Mouse (Mus musculus): Measurements from ENCODE around the gene Chrne. TPM values are rescaled to one million over a fixed set of nuclear protein-coding genes. Genes with fewer than 3 reads are reported as not detected.

Chrne gene
- 0.42 and 4.9 TPM in 2 replicates for polyA plus RNA-seq (2012; rRNA removed; ENCODE audit: low replicate concordance)

DNA sequence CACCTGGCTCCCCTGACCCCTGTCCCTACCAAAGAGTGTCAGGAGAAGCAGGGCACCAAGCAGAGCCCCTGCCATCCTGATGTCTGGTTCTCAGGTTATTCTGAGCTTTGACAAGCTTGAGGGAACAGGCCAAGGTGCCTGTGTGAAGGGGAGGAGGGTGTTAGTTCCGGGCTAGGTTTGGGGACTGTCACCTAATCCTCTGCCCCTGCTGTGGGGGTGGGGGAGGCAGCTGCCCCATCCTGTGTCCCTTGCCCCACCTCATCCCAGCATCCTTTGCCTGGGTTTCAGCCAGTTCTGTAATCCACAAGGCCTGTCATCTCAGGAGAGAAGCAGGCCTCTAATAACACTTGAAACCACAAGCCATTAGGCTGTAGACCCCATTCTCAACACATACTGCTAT lies at the start of gene Chrne:
Gene Chrne (minus strand): TSS at position 116 of the 400 bp plus-strand sequence.

DNA sequence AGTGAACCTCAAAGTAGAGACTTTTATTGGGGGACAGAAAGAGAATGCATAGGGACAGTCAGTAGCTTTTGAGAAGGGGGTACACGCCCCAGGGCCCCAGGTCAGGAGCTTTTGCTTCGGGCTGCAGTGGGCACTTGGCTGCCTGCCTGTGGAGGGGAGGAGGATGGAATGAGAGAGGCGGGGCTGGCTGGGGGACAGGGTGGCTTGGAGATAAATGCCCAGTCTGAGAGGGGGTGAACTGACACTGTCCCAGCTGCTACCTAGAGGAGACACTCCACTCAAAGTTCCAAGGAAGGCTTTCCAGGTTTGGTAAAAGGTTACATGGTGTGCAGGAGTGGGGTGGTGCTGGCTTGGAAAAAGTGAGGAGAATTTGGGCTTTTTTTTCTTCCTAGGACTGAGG lies 37.9 kb upstream of the Chrne start, which contains the start of gene Eno3:
Gene Eno3 (plus strand): TSS at position 239 of the 400 bp plus-strand sequence.

DNA sequence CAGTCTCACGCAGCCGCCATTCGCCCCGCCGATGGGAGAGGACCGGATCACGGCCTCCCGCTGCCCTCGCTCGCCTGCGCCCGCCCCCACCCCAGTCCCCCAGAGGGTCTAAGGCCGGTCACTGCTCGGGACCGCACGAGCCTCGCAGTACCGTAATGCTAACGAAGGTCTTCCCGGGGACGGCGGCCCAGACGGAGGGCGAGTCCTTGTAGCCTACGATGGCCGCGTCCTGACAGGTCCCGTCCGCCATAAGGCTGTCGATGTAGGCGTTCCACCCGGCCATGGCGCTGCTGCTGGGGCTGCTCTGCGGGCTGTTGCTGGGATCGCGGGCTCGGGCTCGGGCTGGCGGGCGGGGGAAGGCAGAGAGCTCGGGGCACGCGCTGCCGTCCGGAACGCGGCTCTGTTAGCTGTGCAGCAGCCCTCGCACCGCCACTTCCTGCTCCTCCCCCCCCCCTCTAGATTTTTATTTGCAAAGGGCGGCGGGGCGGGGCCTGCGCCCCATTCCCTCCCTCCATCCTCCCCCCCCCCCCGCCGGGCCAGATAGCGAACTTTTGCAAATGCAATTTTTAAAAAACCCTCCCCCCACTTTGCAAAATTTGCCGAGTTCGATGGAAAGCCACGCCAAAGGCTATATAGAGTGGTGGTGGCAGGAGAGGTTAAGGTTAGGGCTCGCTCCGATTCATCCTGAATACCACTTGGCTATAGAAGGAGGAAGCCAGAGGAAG lies 35.3 kb upstream of the Chrne start, which contains the start of gene Pfn1:
Gene Pfn1 (minus strand): TSS at position 447 of the 725 bp plus-strand sequence.

DNA sequence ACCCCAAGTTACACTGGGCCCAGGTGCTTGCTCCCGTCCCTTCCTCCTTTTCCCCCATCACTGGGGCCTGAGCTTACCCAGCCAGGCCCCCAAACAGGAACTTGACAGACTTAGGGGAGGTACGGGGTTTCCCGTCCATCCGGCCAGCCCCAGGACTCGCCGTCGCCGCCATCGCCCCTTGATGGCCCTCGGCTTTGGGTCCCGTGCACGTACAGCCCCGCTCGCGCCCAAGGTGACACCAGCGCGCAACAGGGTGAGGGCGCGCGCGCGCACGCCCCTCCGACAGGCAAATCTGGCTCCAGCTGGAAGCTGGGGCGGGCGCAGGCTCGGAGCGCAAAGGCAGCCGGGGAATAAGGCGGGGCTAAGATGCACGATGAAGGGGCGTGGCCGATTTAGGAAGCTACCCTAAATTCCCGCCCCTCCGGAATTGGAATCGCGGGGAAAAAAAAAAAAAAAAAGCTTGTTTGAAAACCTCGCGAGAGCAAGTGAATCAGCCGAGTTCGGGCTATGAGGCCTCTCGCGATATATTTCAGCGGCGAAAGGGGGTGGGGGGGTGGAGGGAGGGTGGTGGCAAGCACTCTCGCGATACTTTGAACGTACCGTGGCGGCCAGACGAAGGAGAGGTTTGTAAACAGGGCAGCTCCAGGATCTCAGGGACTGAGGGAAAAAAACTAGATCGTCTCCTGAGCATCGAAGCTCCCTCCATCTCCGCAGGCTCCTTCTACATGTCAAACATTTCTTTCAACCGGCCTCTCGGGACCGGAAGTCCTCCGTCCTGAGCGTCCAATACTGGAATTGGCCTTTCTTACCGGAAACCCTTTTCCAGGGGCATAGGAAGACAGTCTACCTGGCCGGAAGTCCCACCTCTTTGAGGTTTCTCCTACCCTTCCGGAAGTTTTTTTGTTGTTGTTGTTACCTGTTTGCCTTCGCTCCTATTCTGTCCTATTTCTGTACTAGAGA lies 28.0 kb upstream of the Chrne start, which contains the start of the genes Rnf167 and Slc25a11:
Gene Rnf167 (plus strand): TSS at position 545 of the 960 bp plus-strand sequence.
Gene Slc25a11 (minus strand): TSS at position 789 of the 960 bp plus-strand sequence.

DNA sequence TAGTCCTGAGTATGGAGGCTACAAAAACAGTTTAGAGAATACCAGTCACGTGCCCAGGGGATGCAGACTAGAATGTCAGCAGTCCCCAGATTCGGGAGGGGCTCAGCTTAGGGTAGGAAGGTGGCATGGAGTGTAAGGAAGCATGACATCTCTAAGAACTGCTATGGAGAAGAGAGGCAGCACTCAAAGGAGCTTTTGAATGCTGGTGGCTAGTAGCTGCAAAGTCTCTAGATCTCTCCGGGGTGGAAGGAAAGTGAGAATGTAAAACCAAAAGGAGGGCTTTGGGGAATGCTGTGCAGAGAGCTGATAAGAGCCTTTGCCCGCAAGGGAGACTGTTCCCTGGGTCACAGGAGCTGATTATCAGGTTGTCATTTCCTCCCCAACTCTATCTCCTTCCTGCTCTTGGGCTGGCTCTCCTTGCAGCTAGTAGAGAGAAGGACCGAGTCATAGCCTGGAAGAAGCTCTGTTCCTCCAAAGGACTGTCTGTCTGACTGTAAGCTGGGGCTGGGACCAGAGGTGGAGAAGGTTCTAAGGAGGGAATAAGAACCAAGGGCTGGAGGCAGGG lies 19.8 kb upstream of the Chrne start, which contains the start of gene Gp1ba:
Gene Gp1ba (plus strand): TSS at position 409 of the 565 bp plus-strand sequence.

DNA sequence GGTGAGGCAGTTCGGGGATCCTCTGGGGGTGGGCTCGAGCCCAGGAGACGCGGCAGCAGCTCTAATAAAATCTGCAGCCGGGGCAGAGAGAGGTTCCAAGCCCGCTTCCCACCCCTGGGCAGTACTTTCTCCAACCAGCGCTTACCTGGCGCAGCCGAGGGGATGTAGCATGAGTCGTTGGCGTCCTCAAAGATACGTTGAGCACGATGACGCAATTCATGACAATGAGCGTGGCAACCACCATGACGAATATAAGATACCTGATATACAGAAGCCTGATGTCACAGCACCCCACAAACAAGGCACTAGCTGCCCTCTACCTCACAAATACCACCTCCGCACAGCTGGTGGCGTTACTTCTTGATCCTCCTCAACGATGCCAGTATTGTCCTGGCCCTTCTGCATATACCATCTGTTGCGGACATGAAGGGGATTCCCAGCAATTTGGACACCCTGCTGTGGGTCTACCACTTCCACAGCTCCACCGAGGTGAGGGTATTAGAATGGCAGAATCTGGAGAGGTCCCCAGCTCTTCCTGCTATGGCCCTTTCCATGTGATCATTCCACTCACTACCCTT lies 3.4 kb downstream of the Chrne start, which contains the start of gene 4930544D05Rik:
Gene 4930544D05Rik (plus strand): TSS at position 333 of the 578 bp plus-strand sequence.

Other genes with a start within 250 kb of the Chrne start
- 20.5 and 21.3 TPM in 2 replicates for gene Pelp1, start 209.2 kb downstream of the Chrne start, polyA plus RNA-seq (2012; rRNA removed; ENCODE audit: low replicate concordance)
- gene Arrb2, start 186.6 kb downstream of the Chrne start, polyA plus RNA-seq (2012; rRNA removed; ENCODE audit: low replicate concordance) = 101 and 115 TPM in 2 replicates
- gene Med11, start 167.3 kb downstream of the Chrne start, polyA plus RNA-seq (2012; rRNA removed; ENCODE audit: low replicate concordance) = 18.4 and 20.8 TPM in 2 replicates
- gene Zmynd15, start 159.8 kb downstream of the Chrne start, polyA plus RNA-seq (2012; rRNA removed; ENCODE audit: low replicate concordance) = 15.4 and 27.1 TPM in 2 replicates
- gene Cxcl16, start 159.2 kb downstream of the Chrne start, polyA plus RNA-seq (2012; rRNA removed; ENCODE audit: low replicate concordance) = 55.8 and 86.0 TPM in 2 replicates
- gene Tm4sf5, start 114.0 kb downstream of the Chrne start, polyA plus RNA-seq (2012; rRNA removed; ENCODE audit: low replicate concordance) = 0.94 and 1.3 TPM in 2 replicates
- 0.23 TPM in 1 of 2 replicates, not detected in the other for gene Vmo1, start 104.6 kb downstream of the Chrne start, polyA plus RNA-seq (2012; rRNA removed; ENCODE audit: low replicate concordance)
- gene Gltpd2, start 100.0 kb downstream of the Chrne start, polyA plus RNA-seq (2012; rRNA removed; ENCODE audit: low replicate concordance) = 0.74 TPM in 1 of 2 replicates, not detected in the other
- gene Psmb6, start 93.8 kb downstream of the Chrne start, polyA plus RNA-seq (2012; rRNA removed; ENCODE audit: low replicate concordance) = 252 and 327 TPM in 2 replicates
- not detected in 2 replicates for gene Gm40193, start 86.3 kb downstream of the Chrne start, polyA plus RNA-seq (2012; rRNA removed; ENCODE audit: low replicate concordance)
- 28.4 and 44.8 TPM in 2 replicates for gene Pld2, start 79.2 kb downstream of the Chrne start, polyA plus RNA-seq (2012; rRNA removed; ENCODE audit: low replicate concordance)
- 64.3 and 105 TPM in 2 replicates for gene Mink1, start 56.3 kb downstream of the Chrne start, polyA plus RNA-seq (2012; rRNA removed; ENCODE audit: low replicate concordance)
- gene 4930544D05Rik, start 3.4 kb downstream of the Chrne start, polyA plus RNA-seq (2012; rRNA removed; ENCODE audit: low replicate concordance) = not detected in 2 replicates
- gene Gp1ba, start 19.9 kb upstream of the Chrne start, polyA plus RNA-seq (2012; rRNA removed; ENCODE audit: low replicate concordance) = 0.09 and 0.17 TPM in 2 replicates
- gene Rnf167, start 28.0 kb upstream of the Chrne start, polyA plus RNA-seq (2012; rRNA removed; ENCODE audit: low replicate concordance) = 136 and 150 TPM in 2 replicates
- gene Slc25a11, start 28.3 kb upstream of the Chrne start, polyA plus RNA-seq (2012; rRNA removed; ENCODE audit: low replicate concordance) = 123 and 227 TPM in 2 replicates
- 1,240 and 3,635 TPM in 2 replicates for gene Pfn1, start 35.4 kb upstream of the Chrne start, polyA plus RNA-seq (2012; rRNA removed; ENCODE audit: low replicate concordance)
- gene Eno3, start 38.0 kb upstream of the Chrne start, polyA plus RNA-seq (2012; rRNA removed; ENCODE audit: low replicate concordance) = 11.3 and 926 TPM in 2 replicates
- 20.5 and 29.2 TPM in 2 replicates for gene Spag7, start 50.2 kb upstream of the Chrne start, polyA plus RNA-seq (2012; rRNA removed; ENCODE audit: low replicate concordance)
- gene Camta2, start 68.9 kb upstream of the Chrne start, polyA plus RNA-seq (2012; rRNA removed; ENCODE audit: low replicate concordance) = 33.8 and 45.0 TPM in 2 replicates
- gene Inca1, start 80.9 kb upstream of the Chrne start, polyA plus RNA-seq (2012; rRNA removed; ENCODE audit: low replicate concordance) = 10.5 and 16.7 TPM in 2 replicates
- gene Kif1c, start 81.3 kb upstream of the Chrne start, polyA plus RNA-seq (2012; rRNA removed; ENCODE audit: low replicate concordance) = 83.1 and 86.5 TPM in 2 replicates
- gene Zfp3, start 145.0 kb upstream of the Chrne start, polyA plus RNA-seq (2012; rRNA removed; ENCODE audit: low replicate concordance) = 1.7 and 2.0 TPM in 2 replicates
- 4.0 and 6.2 TPM in 2 replicates for gene Scimp, start 193.4 kb upstream of the Chrne start, polyA plus RNA-seq (2012; rRNA removed; ENCODE audit: low replicate concordance)
- 3.8 and 3.9 TPM in 2 replicates for gene Rabep1, start 225.6 kb upstream of the Chrne start, polyA plus RNA-seq (2012; rRNA removed; ENCODE audit: low replicate concordance)

Data from mammary gland, adult 2 months (tissue).